Mouse (Mus musculus) spleen, adult 2 months (tissue): ENCODE measurements around the gene Rtkn.

Source experiments
- CTCF ChIP-seq: fragments of 200-500 bp; IDR thresholded peaks from 2 replicates; pipeline ENCODE4 v1.5.1; 2011; ENCODE audit warnings: mild to moderate bottlenecking, inconsistent platforms; ENCODE audit not compliant: insufficient read depth, insufficient read length, insufficient replicate concordance; ENCODE audit errors: extremely low read depth
- POLR2A ChIP-seq: fragments of 200-500 bp; IDR thresholded peaks from 2 replicates; pipeline ENCODE4 v1.6.1; 2011; ENCODE audit warnings: low read depth, low read length, inconsistent platforms

DNA sequence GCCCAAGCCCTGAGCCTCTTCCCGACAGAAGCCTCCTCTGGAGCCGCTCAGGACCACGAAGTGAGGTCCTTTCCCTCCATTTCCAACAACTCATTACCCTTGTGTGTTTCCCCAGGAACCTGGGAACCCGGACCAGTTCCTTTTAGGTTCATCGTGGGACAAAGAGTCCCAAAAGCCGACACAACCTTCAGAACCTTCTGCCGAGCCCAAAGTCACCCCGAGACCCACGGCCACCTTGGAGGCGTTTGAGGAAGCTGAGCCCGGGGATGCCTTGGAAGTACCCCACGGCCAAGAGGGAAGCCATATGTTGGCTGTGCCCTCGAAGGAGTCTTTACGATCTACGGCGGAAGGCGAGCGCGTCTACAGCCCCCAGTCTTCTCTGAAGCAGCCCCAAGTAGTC is 26.2 kb downstream of the Rtkn start:
- TF ChIP-seq CTCF, result no peak
- no peak for TF ChIP-seq POLR2A
